Mouse (Mus musculus): ENCODE measurements around the gene Galnt5. TPM values are rescaled to one million over a fixed set of nuclear protein-coding genes. Genes with fewer than 3 reads are reported as not detected.

Gene Galnt5
- total RNA-seq, 2 experiments from 2014 or later = not detected

Other genes with a start within 250 kb of the Galnt5 start
- not detected in 2 replicates for gene Ermn, start 55.0 kb downstream of the Galnt5 start, total RNA-seq (2014; fragmentation: Nextera tagmentation)
- gene Ermn, start 55.0 kb downstream of the Galnt5 start, total RNA-seq (2017) = not detected in 2 replicates
- gene Cytip, start 197.6 kb downstream of the Galnt5 start, total RNA-seq (2014; fragmentation: Nextera tagmentation) = 3.9 and 8.5 TPM in 2 replicates
- 6.6 and 13.2 TPM in 2 replicates for gene Cytip, start 197.6 kb downstream of the Galnt5 start, total RNA-seq (2017)